Mouse (Mus musculus) limb, embryonic 14.5 days (tissue): ENCODE measurements around the gene Itga3. TPM values are rescaled to one million over a fixed set of nuclear protein-coding genes. Genes with fewer than 3 reads are reported as not detected.

Source experiments
- ATAC-seq: fragments of 200-750 bp; cut with Nextera tagmentation; 2 replicates; pipeline ENCODE4 v1.8.0; 2017; ENCODE audit warnings: low read depth, moderate number of reproducible peaks, moderate TSS enrichment; ENCODE audit not compliant: low FRiP score
- DNase-seq: peaks from one replicate; pipeline ENCODE4 v3.0.0-alpha.2; 2015; ENCODE audit warnings: low spot score
- H3K27ac ChIP-seq: fragments of 300-500 bp; sonication (generic); replicated peaks from 2 replicates; pipeline ENCODE4 v1.5.1; 2014; ENCODE audit warnings: low read depth, mild to moderate bottlenecking, low read length, moderate library complexity, mixed read lengths
- H3K27me3 ChIP-seq: fragments of 300-500 bp; sonication (generic); 2 replicates; pipeline ENCODE4 v1.6.1; 2014; ENCODE audit warnings: low read length, mixed read lengths; ENCODE audit not compliant: control insufficient read depth, insufficient read depth
- H3K36me3 ChIP-seq: fragments of 300-500 bp; sonication (generic); 2 replicates; pipeline ENCODE4 v1.6.1; 2014; ENCODE audit warnings: mild to moderate bottlenecking, low read length, moderate library complexity, mixed read lengths; ENCODE audit not compliant: control insufficient read depth, insufficient read depth
- H3K4me1 ChIP-seq: fragments of 300-500 bp; sonication (generic); 2 replicates; pipeline ENCODE4 v1.6.1; 2014; ENCODE audit warnings: antibody characterized with exemption, low read length, mixed read lengths; ENCODE audit not compliant: control insufficient read depth, insufficient read depth
- H3K4me2 ChIP-seq: fragments of 300-500 bp; sonication (generic); replicated peaks from 2 replicates; pipeline ENCODE4 v1.6.1; 2014; ENCODE audit warnings: low read depth, mild to moderate bottlenecking, low read length, moderate library complexity; ENCODE audit not compliant: severe bottlenecking
- H3K4me3 ChIP-seq: fragments of 300-500 bp; sonication (generic); replicated peaks from 2 replicates; pipeline ENCODE4 v1.5.1; 2014; ENCODE audit warnings: low read length
- H3K9ac ChIP-seq: fragments of 300-500 bp; sonication (generic); 2 replicates; pipeline ENCODE4 v1.6.1; 2014; ENCODE audit warnings: mild to moderate bottlenecking, low read depth, low read length, moderate library complexity; ENCODE audit not compliant: severe bottlenecking
- H3K9me3 ChIP-seq: fragments of 300-500 bp; sonication (generic); 2 replicates; pipeline ENCODE4 v1.6.1; 2016; ENCODE audit warnings: low read length; ENCODE audit not compliant: control insufficient read depth
- POLR2A ChIP-seq: fragments of 200-500 bp; IDR thresholded peaks from 2 replicates; pipeline ENCODE4 v1.8.0; 2012; ENCODE audit warnings: inconsistent platforms, mild to moderate bottlenecking, moderate library complexity, borderline replicate concordance; ENCODE audit not compliant: insufficient read depth, insufficient read length; ENCODE audit errors: extremely low read depth
- WGBS: fragments of 180-500 bp; shearing (Covaris S2); extraction: QIAGEN DNeasy Blood & Tissue Kit; methylation state at CpG from one replicate; pipeline ENCODE4 v1.1.7; 2014; 5-methylcytosine and 5-hydroxymethylcytosine counted together
- polyA plus RNA-seq, 2 experiments: library from polyadenylated mRNA; depleted of rRNA in 1 of 2; stranded (reverse) in 1 of 2; unstranded in 1 of 2; fragments of >200 nt; fragmentation: Nextera tagmentation in 1 of 2; extraction: Ambion mirVana in 1 of 2; gene quantifications; 2 replicates each; pipeline versions ENCODE4 v1.2.1 to v1.2.3; 2012 to 2014

Gene Itga3
- polyA plus RNA-seq, 2 experiments, result 8.6 to 12.7 TPM

DNA sequence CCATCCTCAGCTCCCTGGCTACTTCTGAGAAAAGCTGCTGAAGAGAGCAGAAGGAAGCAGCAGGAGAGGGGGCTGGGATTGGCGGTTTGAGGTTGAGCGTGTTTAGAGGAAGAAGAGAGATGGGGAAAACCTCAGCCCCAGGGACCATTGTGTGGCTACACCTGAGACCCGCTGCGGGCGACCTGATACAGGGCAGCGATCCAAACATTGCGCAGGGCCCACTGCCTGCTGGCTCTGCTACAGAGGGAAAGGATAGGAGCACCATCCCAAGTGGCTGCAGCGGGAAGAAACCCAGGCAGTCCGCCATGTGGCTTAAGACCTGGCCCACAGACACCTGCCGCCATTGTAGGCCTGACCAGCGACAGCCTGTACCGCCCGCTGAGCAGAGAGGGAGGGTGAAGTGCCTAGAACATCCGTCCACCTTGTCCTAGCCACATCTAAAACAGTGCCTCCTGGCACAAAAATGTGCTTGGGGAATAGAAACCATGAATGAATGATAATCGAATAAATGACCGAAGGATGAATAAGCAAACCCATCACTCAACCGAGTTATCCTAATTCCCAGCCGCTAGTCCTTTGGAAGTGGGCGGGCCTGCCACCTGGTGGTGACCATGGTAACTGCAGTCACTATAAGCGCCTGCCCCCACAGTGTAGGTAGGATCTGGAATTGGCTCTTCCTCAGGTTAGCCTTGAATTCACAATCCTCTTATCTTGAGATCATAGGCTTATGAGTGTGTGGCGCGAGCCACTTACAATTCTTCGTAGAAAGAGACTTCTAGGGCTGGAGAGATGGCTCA, 30.0 kb upstream of the Itga3 start:
- Histone ChIP-seq H3K27me3 (0 out of 2 replicates have a peak, but pooled peaks cover 5% of the 10 kb centered on the region), H3K9ac (no peak overlapping the region), H3K36me3 (no peaks in the 10 kb centered on the region), H3K4me2 (no peak overlapping the region), H3K27ac (no peak overlapping the region), H3K9me3 (no peaks in the 10 kb centered on the region), H3K4me1 (0 out of 2 replicates have a peak, but pooled peaks cover 2% of the 10 kb centered on the region), H3K4me3 (no peak overlapping the region)
- TF ChIP-seq POLR2A, result no peak
- DNase-seq, result peak; percentile 79
- 35% methylated on average over 23 of the region's 23 CpGs for WGBS
- ATAC-seq, result peak; percentile 66; the same call in 1 of the 2 replicates

DNA sequence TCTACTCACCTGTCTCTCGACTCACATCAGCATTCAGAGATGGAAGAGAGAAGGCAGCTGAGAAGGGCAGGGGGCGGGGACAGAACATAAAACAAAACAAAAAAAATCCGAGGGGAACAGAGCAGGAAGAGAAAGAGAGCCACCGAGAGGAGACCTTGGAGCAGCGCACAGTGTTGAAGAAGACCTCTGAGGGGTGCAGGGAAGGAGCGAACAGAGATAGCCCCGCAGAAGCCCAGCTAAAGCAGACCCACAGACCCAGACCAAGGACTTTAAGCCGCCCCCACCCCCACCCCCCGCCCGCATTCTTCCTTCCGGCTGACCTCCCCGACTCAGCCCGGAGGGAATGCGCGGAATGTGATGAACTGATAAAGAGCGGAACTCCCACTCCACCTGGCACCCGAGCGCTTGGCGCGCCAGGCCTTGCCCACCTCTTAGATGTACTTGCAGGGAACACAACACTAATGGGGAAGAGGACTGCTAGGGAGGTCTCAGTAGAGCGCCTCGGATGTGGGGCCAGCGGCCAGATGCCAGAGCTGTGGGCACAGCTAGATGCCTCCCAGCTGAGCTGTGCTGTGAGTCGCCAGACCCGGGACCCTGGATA, 28.8 kb upstream of the Itga3 start:
- DNase-seq (no peak), ATAC-seq (no peak)
- 3% methylated on average over 24 of the region's 25 CpGs for WGBS
- 0 out of 2 replicates have a peak, but pooled peaks cover 2% of the 10 kb centered on the region for H3K4me1 ChIP-seq
- no peaks in the 10 kb centered on the region for H3K9me3 ChIP-seq
- H3K27ac ChIP-seq, result no peak overlapping the region
- no peaks in the 10 kb centered on the region for H3K36me3 ChIP-seq
- 0 out of 2 replicates have a peak, but pooled peaks cover 5% of the 10 kb centered on the region for H3K27me3 ChIP-seq
- H3K4me3 ChIP-seq, result no peak overlapping the region; the same call in 1 of the 2 replicates
- TF ChIP-seq POLR2A, result no peak
- peak overlapping the region; percentile 37 for H3K4me2 ChIP-seq
- no peak overlapping the region for H3K9ac ChIP-seq

DNA sequence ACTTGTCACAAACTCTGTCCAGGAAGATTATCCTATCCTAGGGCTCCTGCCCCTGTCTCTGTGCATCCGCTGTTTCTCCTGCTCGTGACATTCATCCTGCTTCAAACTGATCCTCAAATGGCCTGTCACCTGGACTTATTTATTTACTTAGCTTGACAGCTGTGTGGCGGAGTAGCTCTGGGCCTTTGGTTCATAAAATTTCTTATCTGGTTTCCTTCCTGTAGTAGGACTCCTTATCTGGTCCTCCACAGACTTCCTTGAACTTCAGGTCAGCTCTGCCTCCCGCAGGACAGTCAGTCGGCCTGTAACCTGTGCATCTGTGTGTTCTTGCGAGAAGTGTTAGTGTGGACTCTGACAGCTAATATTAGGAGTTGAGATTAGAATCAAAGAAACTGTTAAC, 27.7 kb upstream of the Itga3 start:
- DNase-seq (no peak), ATAC-seq (no peak)
- no peak overlapping the region for H3K9ac ChIP-seq
- 0 out of 2 replicates have a peak, but pooled peaks cover 5% of the 10 kb centered on the region for H3K27me3 ChIP-seq
- no peaks in the 10 kb centered on the region for H3K9me3 ChIP-seq
- no peak for TF ChIP-seq POLR2A
- H3K4me3 ChIP-seq, result no peak overlapping the region
- 0 out of 2 replicates have a peak, but pooled peaks cover 2% of the 10 kb centered on the region for H3K4me1 ChIP-seq
- H3K4me2 ChIP-seq, result no peak overlapping the region
- 52% methylated on average over 6 of the region's 6 CpGs for WGBS
- no peaks in the 10 kb centered on the region for H3K36me3 ChIP-seq
- no peak overlapping the region for H3K27ac ChIP-seq

DNA sequence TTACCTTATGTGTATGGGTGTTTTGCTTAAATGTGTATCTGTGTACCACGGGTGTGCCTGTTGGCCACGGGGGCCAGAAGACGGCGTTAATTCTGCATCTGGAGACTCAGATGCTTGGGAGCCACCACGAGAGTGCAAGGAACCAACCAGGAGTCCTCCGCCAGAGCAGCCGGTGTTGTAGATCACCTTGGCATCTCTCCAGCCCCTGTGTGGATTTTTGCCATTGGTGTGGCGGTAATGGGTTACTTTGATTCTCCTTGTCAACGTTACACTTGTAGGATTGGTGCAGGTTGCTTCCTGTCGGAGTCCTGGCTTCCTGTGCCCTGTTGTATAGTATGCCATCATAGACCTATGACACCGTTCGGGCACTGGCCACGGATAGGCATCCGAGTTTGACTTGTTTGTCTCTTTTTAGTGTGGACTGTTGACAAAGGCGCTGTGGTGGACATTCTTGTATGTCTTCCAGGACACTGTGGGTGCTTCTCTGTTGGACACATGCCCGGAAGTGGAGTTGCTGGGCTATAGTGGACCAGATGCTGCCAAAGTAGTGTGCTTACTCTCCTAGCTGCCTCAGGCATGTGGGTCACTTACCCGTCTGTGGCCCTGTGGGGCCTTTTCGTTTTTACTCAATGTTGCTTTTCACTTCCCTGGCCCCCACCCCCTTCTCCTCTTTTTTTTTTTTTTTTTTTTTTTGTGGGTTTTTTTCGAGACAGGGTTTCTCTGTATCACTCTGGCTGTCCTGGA, 25.7 kb upstream of the Itga3 start:
- Histone ChIP-seq H3K9me3 (no peaks in the 10 kb centered on the region), H3K4me2 (no peak overlapping the region), H3K27me3 (0 out of 2 replicates have a peak, but pooled peaks cover 5% of the 10 kb centered on the region), H3K36me3 (no peaks in the 10 kb centered on the region), H3K9ac (no peak overlapping the region), H3K4me3 (no peak overlapping the region), H3K27ac (no peak overlapping the region), H3K4me1 (peaks cover 15% of the 10 kb centered on the region)
- no peak for ATAC-seq
- no peak for DNase-seq
- no peak for TF ChIP-seq POLR2A
- WGBS, result 93% methylated on average over 19 of the region's 19 CpGs
